Mouse (Mus musculus): ENCODE results near the gene Slc38a3. TPM values are rescaled to one million over a fixed set of nuclear protein-coding genes. Genes with fewer than 3 reads are reported as not detected.

Gene Slc38a3
- polyA plus RNA-seq, 1 experiment from 2014 or later = 2.8 TPM

DNA sequence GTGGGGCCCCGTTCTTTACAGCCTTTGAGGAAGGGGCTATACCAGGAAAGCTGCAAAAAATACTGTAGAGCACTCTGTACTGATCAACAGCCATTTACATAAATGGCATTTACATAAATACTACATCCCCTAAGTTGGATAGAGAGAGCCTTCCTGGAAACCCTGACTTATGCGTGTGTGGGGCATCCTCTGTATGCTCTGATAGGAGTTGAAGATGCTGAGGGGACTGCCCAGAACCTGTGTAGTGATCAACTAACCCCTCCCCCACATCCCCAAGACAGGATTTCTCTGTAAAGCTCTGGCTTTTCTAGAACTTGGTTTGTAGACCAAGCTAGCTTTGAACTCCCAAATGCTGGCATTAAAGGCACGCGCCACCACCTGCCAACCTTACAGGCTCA lies 59.9 kb downstream of the Slc38a3 start:
- Histone ChIP-seq H3K4me3 (ENCODE audit: low read depth, low read length) (no peak overlapping the region), H3K27ac (ENCODE audit: low read depth, low read length) (no peak overlapping the region), H3K27me3 (ENCODE audit: control insufficient read depth, insufficient read depth, low read length) (peaks cover 8% of the 10 kb centered on the region; the same call in 1 of the 2 replicates), H3K9me3 (replicated peaks; ENCODE audit: control insufficient read depth, low read length) (no peaks in the 10 kb centered on the region), H3K4me2 (no peak overlapping the region), H3K36me3 (ENCODE audit: control insufficient read depth, insufficient read depth, low read length) (peaks cover 3% of the 10 kb centered on the region; the same call in 1 of the 2 replicates), H3K4me1 (ENCODE audit: control insufficient read depth, insufficient read depth, low read length) (peaks cover 63% of the 10 kb centered on the region), H3K9ac (ENCODE audit: low read depth, low read length) (peak overlapping the region; percentile 16; the same call in 1 of the 2 replicates)
- WGBS (ENCODE audit: insufficient replicate concordance) = 62% methylated on average over 4 of the region's 4 CpGs
- no peak for ATAC-seq (replicated peaks; ENCODE audit: insufficient number of reproducible peaks, low FRiP score, low TSS enrichment)

DNA sequence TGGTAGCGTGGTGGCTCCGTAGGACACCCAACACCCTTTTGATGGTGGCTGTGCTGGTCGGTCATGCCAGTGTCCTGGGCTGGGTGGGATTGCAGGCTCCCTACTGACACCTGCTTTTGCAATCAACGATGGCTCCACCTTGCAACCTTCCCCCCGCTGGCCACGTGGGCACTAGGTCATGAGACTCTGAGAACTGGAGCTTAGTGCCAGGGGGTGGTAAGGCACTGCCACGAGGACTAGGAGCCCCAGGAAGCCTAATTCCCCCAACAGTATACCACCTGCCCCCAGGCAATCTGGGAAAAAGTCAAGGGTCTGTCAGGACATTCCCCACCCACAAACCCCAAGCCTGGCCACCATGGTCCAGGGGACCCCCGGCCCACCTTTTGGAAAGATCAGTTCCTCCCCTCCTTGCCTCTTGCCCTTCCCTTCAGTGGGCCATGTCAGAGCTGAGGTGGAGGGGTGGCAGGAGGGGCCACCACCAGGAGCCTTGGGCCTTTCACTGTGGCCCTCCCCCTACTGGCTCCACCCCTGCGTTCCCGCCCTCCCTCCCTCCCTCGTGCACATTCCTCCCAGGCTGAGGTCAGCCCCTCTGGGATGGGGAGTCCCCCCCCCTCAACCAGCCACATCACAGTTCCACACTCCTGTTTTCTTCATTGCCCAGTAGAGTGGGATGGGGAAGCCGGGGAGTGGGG lies 60.4 kb downstream of the Slc38a3 start, which contains the start of gene Sema3b:
Gene Sema3b (minus strand): TSS at position 489 of the 692 bp plus-strand sequence.
- Histone ChIP-seq H3K9ac (ENCODE audit: low read depth, low read length) (peak within 1 kb of the TSS; percentile 34; the same call in 1 of the 2 replicates), H3K9me3 (replicated peaks; ENCODE audit: control insufficient read depth, low read length) (no peaks in the 10 kb centered on the region), H3K4me2 (peak within 1 kb of the TSS; percentile 39), H3K4me3 (ENCODE audit: low read depth, low read length) (no peak within 1 kb of the TSS), H3K4me1 (ENCODE audit: control insufficient read depth, insufficient read depth, low read length) (peaks cover 69% of the 10 kb centered on the region), H3K27ac (ENCODE audit: low read depth, low read length) (0 out of 2 replicates have a peak within 1 kb of the TSS, but pooled peaks have one; percentile 35), H3K27me3 (ENCODE audit: control insufficient read depth, insufficient read depth, low read length) (peaks cover 14% of the 10 kb centered on the region; the same call in 1 of the 2 replicates), H3K36me3 (ENCODE audit: control insufficient read depth, insufficient read depth, low read length) (no peaks in the 10 kb centered on the region)
- 43% methylated on average over 12 of the region's 12 CpGs for WGBS (ENCODE audit: insufficient replicate concordance)
- no peak for ATAC-seq (replicated peaks; ENCODE audit: insufficient number of reproducible peaks, low FRiP score, low TSS enrichment)

DNA sequence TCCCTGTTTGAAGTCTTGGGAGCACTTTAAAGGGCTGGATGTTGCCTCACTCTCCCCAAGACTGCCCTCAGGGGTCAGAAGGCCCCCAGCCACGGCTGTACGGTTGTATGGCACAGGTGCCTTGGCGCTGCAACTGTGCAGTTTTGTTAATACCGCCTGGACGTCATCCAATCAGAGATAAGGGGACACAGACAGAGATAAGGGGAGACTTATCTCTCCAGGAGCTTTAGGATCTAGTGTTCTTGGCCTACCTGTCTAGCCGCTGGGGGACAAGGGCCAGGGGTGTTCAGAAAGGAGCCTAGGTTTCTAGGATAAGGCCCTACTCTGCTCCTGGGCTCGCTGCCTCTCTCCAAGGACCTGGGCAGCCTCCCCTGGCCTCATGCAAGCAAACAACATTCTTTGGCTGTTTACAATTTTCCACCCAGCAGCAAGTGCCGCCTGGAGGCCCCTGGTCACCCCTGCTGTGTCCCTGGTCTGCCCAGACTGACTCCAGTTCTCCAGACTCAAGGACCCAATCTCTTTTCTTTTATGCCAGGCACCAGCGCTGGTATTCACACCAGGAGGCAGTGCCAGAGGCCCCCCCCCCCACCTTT lies 61.6 kb downstream of the Slc38a3 start:
- Histone ChIP-seq H3K4me3 (ENCODE audit: low read depth, low read length) (no peak overlapping the region), H3K4me2 (peak overlapping the region; percentile 52), H3K4me1 (ENCODE audit: control insufficient read depth, insufficient read depth, low read length) (peaks cover 65% of the 10 kb centered on the region), H3K27me3 (ENCODE audit: control insufficient read depth, insufficient read depth, low read length) (peaks cover 15% of the 10 kb centered on the region; the same call in 1 of the 2 replicates), H3K27ac (ENCODE audit: low read depth, low read length) (no peak overlapping the region), H3K36me3 (ENCODE audit: control insufficient read depth, insufficient read depth, low read length) (no peaks in the 10 kb centered on the region), H3K9me3 (replicated peaks; ENCODE audit: control insufficient read depth, low read length) (no peaks in the 10 kb centered on the region), H3K9ac (ENCODE audit: low read depth, low read length) (peak overlapping the region; percentile 23; the same call in 1 of the 2 replicates)
- WGBS (ENCODE audit: insufficient replicate concordance) = 36% methylated on average over 9 of the region's 9 CpGs
- no peak for ATAC-seq (replicated peaks; ENCODE audit: insufficient number of reproducible peaks, low FRiP score, low TSS enrichment)

DNA sequence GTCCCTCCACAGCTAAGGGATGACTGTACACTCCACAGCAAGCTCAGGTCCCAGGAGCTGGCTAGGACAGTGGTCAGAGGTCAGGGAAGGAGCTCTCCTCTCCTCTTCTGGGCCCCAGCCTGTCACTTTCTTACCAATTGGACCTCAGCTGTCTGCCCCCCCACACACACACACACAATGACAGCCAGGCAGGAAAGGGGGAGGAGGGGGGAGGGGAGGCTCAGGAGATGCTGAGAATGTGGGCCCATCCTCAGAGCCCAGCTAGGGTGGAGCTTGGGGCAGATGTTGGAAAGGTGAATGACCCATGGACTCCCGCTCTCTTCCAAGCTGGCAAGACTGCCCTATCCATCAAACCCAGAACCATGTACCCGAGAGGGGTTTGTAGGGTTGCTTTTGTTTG lies 62.3 kb downstream of the Slc38a3 start:
- Histone ChIP-seq H3K4me2 (peak overlapping the region; percentile 52), H3K4me1 (ENCODE audit: control insufficient read depth, insufficient read depth, low read length) (peaks cover 63% of the 10 kb centered on the region), H3K27ac (ENCODE audit: low read depth, low read length) (0 out of 2 replicates have a peak overlapping the region, but pooled peaks have one; percentile 6), H3K9me3 (replicated peaks; ENCODE audit: control insufficient read depth, low read length) (no peaks in the 10 kb centered on the region), H3K4me3 (ENCODE audit: low read depth, low read length) (peak overlapping the region; percentile 10; the same call in 1 of the 2 replicates), H3K36me3 (ENCODE audit: control insufficient read depth, insufficient read depth, low read length) (no peaks in the 10 kb centered on the region), H3K27me3 (ENCODE audit: control insufficient read depth, insufficient read depth, low read length) (peaks cover 15% of the 10 kb centered on the region; the same call in 1 of the 2 replicates), H3K9ac (ENCODE audit: low read depth, low read length) (peak overlapping the region; percentile 56; the same call in 1 of the 2 replicates)
- ATAC-seq (replicated peaks; ENCODE audit: insufficient number of reproducible peaks, low FRiP score, low TSS enrichment) = no peak
- 74% methylated on average over 2 of the region's 2 CpGs for WGBS (ENCODE audit: insufficient replicate concordance)

DNA sequence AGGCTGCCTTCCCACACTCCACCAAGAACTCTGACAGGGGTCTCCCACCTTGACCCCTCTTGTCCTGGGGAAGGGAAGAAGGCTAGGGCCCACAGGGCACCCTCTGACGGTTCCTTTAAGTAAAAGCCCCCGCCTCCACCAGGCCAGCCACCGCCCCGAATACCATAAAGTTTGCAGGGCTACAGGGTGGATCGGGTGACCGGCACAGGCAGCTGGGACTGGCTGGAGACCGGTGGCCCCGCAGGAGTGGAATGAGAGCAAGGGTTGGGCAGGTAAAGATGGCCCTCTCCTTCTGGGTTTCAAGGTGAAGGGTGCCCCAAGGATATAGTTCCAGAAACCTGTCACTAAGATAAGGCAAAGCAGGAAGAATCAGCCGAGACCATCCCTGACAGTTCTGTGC lies 62.7 kb downstream of the Slc38a3 start:
- H3K27ac ChIP-seq (ENCODE audit: low read depth, low read length) = 0 out of 2 replicates have a peak overlapping the region, but pooled peaks have one; percentile 6
- peak overlapping the region; percentile 10; the same call in 1 of the 2 replicates for H3K4me3 ChIP-seq (ENCODE audit: low read depth, low read length)
- no peaks in the 10 kb centered on the region for H3K9me3 ChIP-seq (replicated peaks; ENCODE audit: control insufficient read depth, low read length)
- H3K27me3 ChIP-seq (ENCODE audit: control insufficient read depth, insufficient read depth, low read length) = peaks cover 15% of the 10 kb centered on the region; the same call in 1 of the 2 replicates
- H3K36me3 ChIP-seq (ENCODE audit: control insufficient read depth, insufficient read depth, low read length) = no peaks in the 10 kb centered on the region
- H3K4me2 ChIP-seq = peak overlapping the region; percentile 52
- H3K4me1 ChIP-seq (ENCODE audit: control insufficient read depth, insufficient read depth, low read length) = peaks cover 59% of the 10 kb centered on the region
- peak overlapping the region; percentile 56; the same call in 1 of the 2 replicates for H3K9ac ChIP-seq (ENCODE audit: low read depth, low read length)
- 11% methylated on average over 9 of the region's 9 CpGs for WGBS (ENCODE audit: insufficient replicate concordance)
- no peak for ATAC-seq (replicated peaks; ENCODE audit: insufficient number of reproducible peaks, low FRiP score, low TSS enrichment)

DNA sequence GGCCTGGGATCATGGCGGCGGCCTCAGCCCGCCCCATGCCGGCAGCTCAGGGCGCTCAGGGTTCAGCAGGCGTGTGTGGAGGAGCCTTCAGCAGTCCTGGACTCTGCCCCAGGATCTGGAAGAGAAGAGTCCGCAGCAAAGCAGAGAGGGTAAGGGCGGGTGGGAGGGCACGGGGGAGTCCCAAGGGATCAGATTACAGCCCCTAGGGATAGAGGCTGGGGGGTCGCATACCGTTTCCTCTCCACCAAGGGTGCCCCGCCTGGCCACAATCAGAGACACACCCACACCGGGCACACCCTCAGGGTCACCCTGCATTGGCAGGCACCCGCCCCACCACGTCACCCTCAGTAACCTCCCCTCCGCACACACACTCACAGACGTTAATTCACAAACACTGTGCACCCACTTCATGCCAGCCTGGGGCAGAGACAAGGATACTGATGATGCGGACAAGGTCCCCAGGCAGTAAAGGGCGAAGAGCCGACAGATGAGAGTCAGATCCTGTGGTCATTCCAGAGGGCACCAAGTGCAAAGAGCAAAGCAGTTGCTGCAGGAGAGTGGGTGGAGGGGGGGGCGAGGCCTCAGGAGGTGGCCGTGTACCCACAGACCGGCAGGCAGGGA lies 64.2 kb downstream of the Slc38a3 start:
- H3K4me1 ChIP-seq (ENCODE audit: control insufficient read depth, insufficient read depth, low read length) = peaks cover 51% of the 10 kb centered on the region
- no peaks in the 10 kb centered on the region for H3K9me3 ChIP-seq (replicated peaks; ENCODE audit: control insufficient read depth, low read length)
- peak overlapping the region; percentile 8; the same call in 1 of the 2 replicates for H3K4me3 ChIP-seq (ENCODE audit: low read depth, low read length)
- peaks cover 25% of the 10 kb centered on the region; the same call in 1 of the 2 replicates for H3K27me3 ChIP-seq (ENCODE audit: control insufficient read depth, insufficient read depth, low read length)
- H3K27ac ChIP-seq (ENCODE audit: low read depth, low read length) = no peak overlapping the region
- H3K4me2 ChIP-seq = peak overlapping the region; percentile 47
- peak overlapping the region; percentile 34; the same call in 1 of the 2 replicates for H3K9ac ChIP-seq (ENCODE audit: low read depth, low read length)
- no peaks in the 10 kb centered on the region for H3K36me3 ChIP-seq (ENCODE audit: control insufficient read depth, insufficient read depth, low read length)
- 34% methylated on average over 23 of the region's 23 CpGs for WGBS (ENCODE audit: insufficient replicate concordance)
- ATAC-seq (replicated peaks; ENCODE audit: insufficient number of reproducible peaks, low FRiP score, low TSS enrichment) = no peak

DNA sequence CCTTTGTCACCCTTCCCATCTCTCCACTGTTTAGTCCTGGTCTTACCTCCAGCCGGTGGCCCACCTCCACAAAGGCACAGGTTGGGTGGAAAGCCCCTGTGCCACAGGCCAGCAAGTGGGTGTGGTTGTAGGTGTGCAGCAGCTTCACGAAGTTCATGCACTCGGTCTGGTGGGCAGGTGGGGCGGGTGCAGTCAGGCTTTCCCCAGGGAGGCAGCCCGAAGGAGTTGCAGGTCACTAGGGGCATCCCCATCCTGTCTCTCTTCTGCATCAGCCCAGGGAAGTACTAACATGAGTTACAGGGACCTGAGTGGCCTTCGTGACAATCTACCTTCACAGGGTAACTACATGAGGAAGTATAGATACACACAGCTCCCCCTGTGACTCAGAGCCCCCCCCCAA lies 66.1 kb downstream of the Slc38a3 start:
- H3K27ac ChIP-seq (ENCODE audit: low read depth, low read length) = no peak overlapping the region
- no peak overlapping the region for H3K4me2 ChIP-seq
- H3K4me3 ChIP-seq (ENCODE audit: low read depth, low read length) = no peak overlapping the region
- no peaks in the 10 kb centered on the region for H3K9me3 ChIP-seq (replicated peaks; ENCODE audit: control insufficient read depth, low read length)
- H3K27me3 ChIP-seq (ENCODE audit: control insufficient read depth, insufficient read depth, low read length) = peaks cover 38% of the 10 kb centered on the region
- ATAC-seq (replicated peaks; ENCODE audit: insufficient number of reproducible peaks, low FRiP score, low TSS enrichment) = no peak
- H3K4me1 ChIP-seq (ENCODE audit: control insufficient read depth, insufficient read depth, low read length) = peaks cover 39% of the 10 kb centered on the region
- 77% methylated on average over 6 of the region's 6 CpGs for WGBS (ENCODE audit: insufficient replicate concordance)
- no peaks in the 10 kb centered on the region for H3K36me3 ChIP-seq (ENCODE audit: control insufficient read depth, insufficient read depth, low read length)
- no peak overlapping the region for H3K9ac ChIP-seq (ENCODE audit: low read depth, low read length)

DNA sequence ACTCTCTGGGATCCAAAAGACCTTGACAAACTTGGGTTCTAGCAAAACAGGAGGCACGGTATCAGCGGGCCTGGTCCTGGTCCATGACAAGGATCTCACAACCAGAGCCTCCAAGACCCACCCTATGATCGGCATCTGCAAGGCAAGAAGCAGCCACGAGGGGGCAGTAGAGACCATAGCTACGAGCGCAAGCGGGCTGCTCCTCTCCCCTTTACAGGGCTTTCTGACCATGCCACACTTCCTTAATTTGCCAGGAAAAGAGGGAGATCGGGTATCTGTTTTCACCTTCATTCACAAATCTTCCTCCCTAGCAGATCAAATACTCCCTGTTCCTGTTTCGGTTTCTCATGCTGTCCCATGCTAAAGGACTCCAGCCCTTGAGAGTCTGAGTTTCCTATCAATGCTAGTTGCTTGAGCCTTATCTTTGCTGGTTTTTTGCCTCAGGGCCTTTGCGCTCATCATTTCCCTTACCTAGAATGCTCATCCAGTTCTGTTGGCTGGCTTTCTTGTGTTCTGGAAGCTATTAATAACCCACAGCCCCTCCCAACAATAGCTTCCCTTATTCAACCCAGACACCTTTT lies 67.2 kb downstream of the Slc38a3 start:
- 8% methylated on average over 10 of the region's 10 CpGs for WGBS (ENCODE audit: insufficient replicate concordance)
- Histone ChIP-seq H3K36me3 (ENCODE audit: control insufficient read depth, insufficient read depth, low read length) (no peaks in the 10 kb centered on the region), H3K4me1 (ENCODE audit: control insufficient read depth, insufficient read depth, low read length) (peaks cover 35% of the 10 kb centered on the region), H3K27ac (ENCODE audit: low read depth, low read length) (no peak overlapping the region), H3K9ac (ENCODE audit: low read depth, low read length) (peak overlapping the region; percentile 46; the same call in 1 of the 2 replicates), H3K27me3 (ENCODE audit: control insufficient read depth, insufficient read depth, low read length) (peaks cover 38% of the 10 kb centered on the region), H3K9me3 (replicated peaks; ENCODE audit: control insufficient read depth, low read length) (no peaks in the 10 kb centered on the region), H3K4me3 (ENCODE audit: low read depth, low read length) (no peak overlapping the region), H3K4me2 (peak overlapping the region; percentile 31; the same call in 1 of the 2 replicates)
- ATAC-seq (replicated peaks; ENCODE audit: insufficient number of reproducible peaks, low FRiP score, low TSS enrichment) = no peak
